Mouse (Mus musculus) bone marrow macrophage, adult 2 months (primary cell): ENCODE results near the gene Dlst. TPM values are rescaled to one million over a fixed set of nuclear protein-coding genes. Genes with fewer than 3 reads are reported as not detected.

Experiments used
- H3K27ac ChIP-seq: 2 replicates; pipeline ENCODE4 v1.5.1; 2012; ENCODE audit warnings: low read depth, low read length; ENCODE audit not compliant: insufficient read depth
- H3K4me1 ChIP-seq: 2 replicates; pipeline ENCODE4 v1.6.1; 2012; ENCODE audit warnings: low read length; ENCODE audit not compliant: control insufficient read depth, insufficient read depth
- H3K4me3 ChIP-seq: 2 replicates; pipeline ENCODE4 v1.5.1; 2012; ENCODE audit warnings: mild to moderate bottlenecking, low read length, moderate library complexity; ENCODE audit not compliant: insufficient read depth
- CTCF ChIP-seq: IDR thresholded peaks from 2 replicates; pipeline ENCODE4 v1.5.1; 2012; ENCODE audit warnings: low read depth, mild to moderate bottlenecking, low read length, moderate library complexity
- POLR2A ChIP-seq: IDR thresholded peaks from 2 replicates; pipeline ENCODE4 v1.6.1; 2012; ENCODE audit warnings: mild to moderate bottlenecking, low read depth, low read length, borderline replicate concordance
- polyA plus RNA-seq: library from polyadenylated mRNA; stranded (reverse); fragments of >200 nt; gene quantifications from 2 replicates; pipeline ENCODE4 v1.2.4, GENCODE M21; 2012; ENCODE audit not compliant: missing spikeins, insufficient read depth, insufficient read length

The Dlst gene
- polyA plus RNA-seq, 1 experiment, result 86.0 TPM

- H3K4me1 ChIP-seq, result peaks cover 10% of the 10 kb centered on the region
- H3K4me3 ChIP-seq, result no peak overlapping the region
- no peak for TF ChIP-seq CTCF
- no peak for TF ChIP-seq POLR2A
- no peak overlapping the region for H3K27ac ChIP-seq
These were observed 15.5 kb upstream of the Dlst start for GRCm38 (mm10) chr12:85095146-85095545.

GRCm38 (mm10) chr12:85095859-85096258, 14.8 kb upstream of the Dlst start:
- no peak for TF ChIP-seq POLR2A
- TF ChIP-seq CTCF, result no peak
- Histone ChIP-seq H3K4me1 (peaks cover 10% of the 10 kb centered on the region), H3K4me3 (no peak overlapping the region), H3K27ac (no peak overlapping the region)

- Histone ChIP-seq H3K4me1 (no peaks in the 10 kb centered on the region), H3K4me3 (no peak overlapping the region), H3K27ac (no peak overlapping the region)
- TF ChIP-seq POLR2A (no peak), CTCF (no peak)
These were observed 9.6 kb upstream of the Dlst start for GRCm38 (mm10) chr12:85101001-85101400.

- H3K4me3 ChIP-seq, result no peak overlapping the region
- TF ChIP-seq CTCF (no peak), POLR2A (no peak)
- no peaks in the 10 kb centered on the region for H3K4me1 ChIP-seq
These were observed 9.0 kb upstream of the Dlst start for GRCm38 (mm10) chr12:85101521-85102106.

GRCm38 (mm10) chr12:85103096-85103495, 7.5 kb upstream of the Dlst start:
- TF ChIP-seq POLR2A (no peak), CTCF (no peak)
- H3K27ac ChIP-seq, result no peak overlapping the region
- no peak overlapping the region for H3K4me3 ChIP-seq
- H3K4me1 ChIP-seq, result peaks cover 3% of the 10 kb centered on the region

More at GRCm38 (mm10) chr12:85101521-85102106, 9.0 kb upstream of the Dlst start:
- no peak overlapping the region for H3K27ac ChIP-seq

GRCm38 (mm10) chr12:85104789-85105188, 5.8 kb upstream of the Dlst start:
- no peak for TF ChIP-seq POLR2A
- no peak for TF ChIP-seq CTCF
- no peak overlapping the region for H3K4me3 ChIP-seq
- no peak overlapping the region for H3K27ac ChIP-seq
- peaks cover 17% of the 10 kb centered on the region for H3K4me1 ChIP-seq

GRCm38 (mm10) chr12:85106292-85106691, 4.3 kb upstream of the Dlst start:
- TF ChIP-seq CTCF, result no peak
- TF ChIP-seq POLR2A, result no peak
- H3K4me1 ChIP-seq, result peaks cover 19% of the 10 kb centered on the region
- no peak overlapping the region for H3K4me3 ChIP-seq
- H3K27ac ChIP-seq, result no peak overlapping the region

- TF ChIP-seq CTCF (no peak), POLR2A (no peak)
- H3K27ac ChIP-seq, result peak overlapping the region; percentile 45
- H3K4me3 ChIP-seq, result no peak overlapping the region
- H3K4me1 ChIP-seq, result peaks cover 36% of the 10 kb centered on the region
These were observed 2.0 kb upstream of the Dlst start for GRCm38 (mm10) chr12:85108643-85109042.

- Histone ChIP-seq H3K27ac (no peak overlapping the region), H3K4me1 (peaks cover 36% of the 10 kb centered on the region), H3K4me3 (no peak overlapping the region)
- TF ChIP-seq POLR2A, result no peak
- no peak for TF ChIP-seq CTCF
These were observed 1.2 kb upstream of the Dlst start for GRCm38 (mm10) chr12:85109426-85109825.

GRCm38 (mm10) chr12:85110011-85110697, 479 bp upstream of the Dlst start:
- peak overlapping the region; percentile 96 for H3K4me3 ChIP-seq
- H3K27ac ChIP-seq, result peak overlapping the region; percentile 64
- TF ChIP-seq POLR2A (no peak), CTCF (no peak)
- H3K4me1 ChIP-seq, result peaks cover 36% of the 10 kb centered on the region
